Mouse (Mus musculus) heart, adult 2 months (tissue): ENCODE measurements around the gene D5Ertd579e. TPM values are rescaled to one million over a fixed set of nuclear protein-coding genes. Genes with fewer than 3 reads are reported as not detected.

Source experiments
- DNase-seq, 2 experiments: peaks; one replicate each; pipeline ENCODE4 v3.0.0; 2021
- H3K27ac ChIP-seq: fragments of 200-600 bp; 2 replicates; pipeline ENCODE4 v1.8.1; 2022
- H3K27me3 ChIP-seq: fragments of 200-500 bp; 2 replicates; pipeline ENCODE4 v1.6.1; 2012; ENCODE audit warnings: mild to moderate bottlenecking, low read length, inconsistent platforms, mixed read lengths; ENCODE audit not compliant: control insufficient read depth, insufficient read depth
- H3K36me3 ChIP-seq: fragments of 200-500 bp; 2 replicates; pipeline ENCODE4 v1.6.1; 2012; ENCODE audit warnings: low read length, inconsistent platforms; ENCODE audit not compliant: control insufficient read depth, insufficient read depth
- H3K4me1 ChIP-seq: fragments of 200-500 bp; 2 replicates; pipeline ENCODE4 v1.6.1; 2011; ENCODE audit warnings: low read length; ENCODE audit not compliant: control insufficient read depth, insufficient read depth
- H3K4me3 ChIP-seq: fragments of 200-600 bp; 2 replicates; pipeline ENCODE4 v1.8.1; 2022
- H3K79me2 ChIP-seq: fragments of 200-500 bp; replicated peaks from 2 replicates; pipeline ENCODE4 v1.6.1; 2012; ENCODE audit warnings: mild to moderate bottlenecking, inconsistent platforms, low read length, moderate library complexity, mixed read lengths; ENCODE audit not compliant: control insufficient read depth, insufficient read depth
- H3K9ac ChIP-seq: fragments of 200-500 bp; 2 replicates; pipeline ENCODE4 v1.6.1; 2012; ENCODE audit warnings: low read depth, mild to moderate bottlenecking, control low read depth, inconsistent platforms, low read length, mixed read lengths
- CTCF ChIP-seq: fragments of 200-600 bp; IDR thresholded peaks from 2 replicates; pipeline ENCODE4 v1.8.1; 2022; ENCODE audit warnings: antibody characterized with exemption, mild to moderate bottlenecking, moderate library complexity
- EP300 ChIP-seq: fragments of 200-500 bp; IDR thresholded peaks from 2 replicates; pipeline ENCODE4 v1.6.1; 2011; ENCODE audit warnings: low read depth, low read length, control low read depth; ENCODE audit not compliant: insufficient read depth
- POLR2A ChIP-seq: fragments of 200-500 bp; IDR thresholded peaks from 2 replicates; pipeline ENCODE4 v1.6.1; 2011; ENCODE audit warnings: mild to moderate bottlenecking, low read depth, low read length, control low read depth; ENCODE audit not compliant: insufficient read depth
- WGBS: fragments of 180-500 bp; shearing (Covaris S2); methylation state at CpG from one replicate; pipeline ENCODE4 v1.1.7; 2018; 5-methylcytosine and 5-hydroxymethylcytosine counted together
- intact Hi-C: fragments of 180-260 bp; cut with DNase I; formaldehyde crosslinking; loops from one replicate; pipeline ENCODE4 v1.15.1; 2025
- polyA plus RNA-seq: library from polyadenylated mRNA; depleted of rRNA; stranded (reverse); fragments of >200 nt; gene quantifications from 2 replicates; pipeline ENCODE4 v1.2.3, GENCODE M21; 2012
- total RNA-seq, 2 experiments: library from RNA; stranded (reverse); gene quantifications; 2 replicates each; pipeline ENCODE4 v1.2.3; 2021

Gene D5Ertd579e
- total and polyA plus RNA-seq, 3 experiments: 22.5 to 104 (median 81.8) TPM

GRCm38 (mm10) chr5:36736009-36736408, 40.2 kb upstream of the D5Ertd579e start:
- Histone ChIP-seq H3K27me3 (no peaks in the 10 kb centered on the region), H3K4me3 (no peak overlapping the region), H3K4me1 (peaks cover 1% of the 10 kb centered on the region; the same call in 1 of the 2 replicates), H3K27ac (no peak overlapping the region), H3K9ac (no peak overlapping the region), H3K79me2 (no peaks in the 10 kb centered on the region), H3K36me3 (no peaks in the 10 kb centered on the region)
- intact Hi-C loops: no loop called here
- DNase-seq: peak; percentile 47 to 48
- 31% methylated on average over 8 of the region's 8 CpGs for WGBS
- TF ChIP-seq CTCF (no peak), EP300 (0 out of 2 replicates have a peak, but pooled peaks have one; percentile 24)

DNA sequence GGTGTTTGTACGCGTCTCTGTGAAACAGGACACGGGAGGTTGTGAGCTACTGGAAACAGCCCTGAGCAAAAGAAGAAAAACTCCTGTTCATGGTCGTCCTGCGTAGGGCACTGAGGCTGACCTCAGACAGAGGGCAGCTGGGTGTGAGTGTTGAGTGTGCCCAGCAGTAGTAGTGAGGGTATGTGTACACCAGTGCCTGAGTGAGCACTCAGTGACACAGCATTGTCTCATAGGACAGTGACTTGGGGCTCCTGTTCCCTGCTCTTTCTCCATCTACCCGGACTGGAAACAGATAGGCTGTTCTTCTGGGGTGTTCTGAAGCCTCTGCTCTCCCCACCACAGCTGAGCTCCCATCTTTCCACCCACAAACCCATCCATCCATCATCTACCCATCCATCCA, 39.3 kb upstream of the D5Ertd579e start:
- Histone ChIP-seq H3K9ac (no peak overlapping the region), H3K27ac (no peak overlapping the region), H3K36me3 (no peaks in the 10 kb centered on the region), H3K27me3 (no peaks in the 10 kb centered on the region), H3K4me1 (peaks cover 1% of the 10 kb centered on the region; the same call in 1 of the 2 replicates), H3K4me3 (no peak overlapping the region), H3K79me2 (no peaks in the 10 kb centered on the region)
- no peak for TF ChIP-seq CTCF
- TF ChIP-seq POLR2A: no peak
- TF ChIP-seq EP300: no peak
- intact Hi-C loops: no loop called here
- WGBS: 77% methylated on average over 6 of the region's 6 CpGs
- no peak for DNase-seq

DNA sequence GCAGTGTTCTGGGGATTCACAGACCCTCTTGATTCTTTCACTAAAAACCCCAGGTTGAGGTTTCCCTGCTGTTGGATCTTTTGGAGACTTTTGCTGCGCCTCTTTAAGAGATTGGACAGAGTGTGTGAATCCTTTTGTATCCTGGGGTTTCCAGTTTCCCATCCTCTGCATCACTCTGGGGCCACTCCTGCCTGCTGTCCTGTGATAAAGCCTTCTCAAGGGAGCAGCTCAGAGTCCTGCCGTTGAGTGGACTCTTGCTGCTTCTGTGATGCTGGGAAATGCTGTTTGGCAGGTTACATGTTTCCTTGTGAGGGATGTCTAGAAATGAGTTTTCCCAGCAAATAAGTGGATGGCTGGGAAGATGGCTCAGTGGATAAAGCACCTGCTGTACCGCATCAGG, 37.6 kb upstream of the D5Ertd579e start:
- TF ChIP-seq EP300 (no peak), CTCF (no peak), POLR2A (no peak)
- no peak overlapping the region for H3K4me3 ChIP-seq
- no peaks in the 10 kb centered on the region for H3K27me3 ChIP-seq
- no peaks in the 10 kb centered on the region for H3K36me3 ChIP-seq
- H3K9ac ChIP-seq: no peak overlapping the region
- H3K27ac ChIP-seq: no peak overlapping the region
- no peak for DNase-seq
- H3K79me2 ChIP-seq: no peaks in the 10 kb centered on the region
- H3K4me1 ChIP-seq: peaks cover 1% of the 10 kb centered on the region; the same call in 1 of the 2 replicates
- WGBS: 59% methylated on average over 3 of the region's 3 CpGs
- intact Hi-C loops: loop anchor here (2.0 kb wide), 1 partner anchor 15 kb away; no protein-coding TSS in a partner anchor

GRCm38 (mm10) chr5:36731901-36732652, 36.3 kb upstream of the D5Ertd579e start:
- WGBS: 66% methylated on average over 7 of the region's 7 CpGs
- peaks cover 3% of the 10 kb centered on the region for H3K4me1 ChIP-seq
- no peaks in the 10 kb centered on the region for H3K27me3 ChIP-seq
- DNase-seq: no peak
- H3K4me3 ChIP-seq: no peak overlapping the region
- H3K9ac ChIP-seq: no peak overlapping the region
- no peak for TF ChIP-seq EP300
- TF ChIP-seq POLR2A: no peak
- no peak for TF ChIP-seq CTCF
- no peaks in the 10 kb centered on the region for H3K79me2 ChIP-seq
- intact Hi-C loops: loop anchor here (2.0 kb wide), 1 partner anchor 13 kb away; no protein-coding TSS in a partner anchor
- H3K36me3 ChIP-seq: no peaks in the 10 kb centered on the region
- H3K27ac ChIP-seq: no peak overlapping the region

- H3K79me2 ChIP-seq: no peaks in the 10 kb centered on the region
- peaks cover 6% of the 10 kb centered on the region for H3K4me1 ChIP-seq
- intact Hi-C loops: no loop called here
- H3K36me3 ChIP-seq: no peaks in the 10 kb centered on the region
- DNase-seq: no peak
- H3K9ac ChIP-seq: no peak overlapping the region
- H3K4me3 ChIP-seq: no peak overlapping the region
- no peak overlapping the region for H3K27ac ChIP-seq
- H3K27me3 ChIP-seq: no peaks in the 10 kb centered on the region
- WGBS: 62% methylated on average over 3 of the region's 3 CpGs
- TF ChIP-seq CTCF (no peak), POLR2A (no peak), EP300 (no peak)
Observed at GRCm38 (mm10) chr5:36730689-36731088, 34.9 kb upstream of the D5Ertd579e start.

DNA sequence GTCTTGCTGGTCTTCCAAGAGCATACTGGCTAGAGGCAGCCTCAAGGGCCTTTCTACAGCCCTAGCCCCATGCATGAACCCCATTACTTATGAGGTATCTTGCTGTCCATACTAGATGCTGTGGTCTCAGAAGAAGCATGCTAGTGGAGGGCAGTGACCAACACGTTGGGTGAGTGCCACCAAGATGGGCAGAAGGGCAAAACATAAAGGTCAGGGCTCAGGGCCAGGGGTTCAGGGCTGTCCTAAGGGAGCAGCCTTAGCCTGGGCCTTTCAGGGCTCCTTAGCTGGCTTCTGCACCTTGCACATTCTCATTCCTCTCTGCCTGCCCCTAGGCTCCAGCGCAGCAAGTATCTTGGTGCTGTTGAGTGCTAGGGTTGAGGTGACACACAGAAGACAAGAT, 34.1 kb upstream of the D5Ertd579e start:
- Histone ChIP-seq H3K36me3 (no peaks in the 10 kb centered on the region), H3K79me2 (no peaks in the 10 kb centered on the region), H3K9ac (no peak overlapping the region), H3K27me3 (no peaks in the 10 kb centered on the region), H3K4me3 (no peak overlapping the region), H3K4me1 (peaks cover 6% of the 10 kb centered on the region), H3K27ac (no peak overlapping the region)
- WGBS: 95% methylated on average over 2 of the region's 2 CpGs
- no peak for DNase-seq
- no peak for TF ChIP-seq POLR2A
- TF ChIP-seq EP300: no peak
- TF ChIP-seq CTCF: no peak
- intact Hi-C loops: no loop called here
